Mouse (Mus musculus): ENCODE results near the gene Il2ra. TPM values are rescaled to one million over a fixed set of nuclear protein-coding genes. Genes with fewer than 3 reads are reported as not detected.

The Il2ra gene
- polyA plus RNA-seq, 1 experiment: 0.28 TPM

GRCm38 (mm10) chr2:11727574-11727973, 85.0 kb downstream of the Il2ra start:
- Histone ChIP-seq H3K27me3 (ENCODE audit: control insufficient read depth, insufficient read depth, low read length) (no peaks in the 10 kb centered on the region), H3K4me1 (ENCODE audit: control insufficient read depth, insufficient read depth, low read length) (no peaks in the 10 kb centered on the region), H3K27ac (ENCODE audit: insufficient read depth, low read length) (no peak overlapping the region), H3K4me3 (replicated peaks; ENCODE audit: insufficient read depth, low read depth, low read length) (no peak overlapping the region)
- no peak for DNase-seq
- WGBS: 89% methylated on average over 5 of the region's 5 CpGs
- TF ChIP-seq POLR2A (IDR thresholded peaks at IDR 0.05; ENCODE audit: borderline replicate concordance, insufficient read depth, low read length) (no peak), CTCF (IDR thresholded peaks at IDR 0.05; ENCODE audit: borderline replicate concordance, insufficient read depth, low read depth, low read length) (no peak)

DNA sequence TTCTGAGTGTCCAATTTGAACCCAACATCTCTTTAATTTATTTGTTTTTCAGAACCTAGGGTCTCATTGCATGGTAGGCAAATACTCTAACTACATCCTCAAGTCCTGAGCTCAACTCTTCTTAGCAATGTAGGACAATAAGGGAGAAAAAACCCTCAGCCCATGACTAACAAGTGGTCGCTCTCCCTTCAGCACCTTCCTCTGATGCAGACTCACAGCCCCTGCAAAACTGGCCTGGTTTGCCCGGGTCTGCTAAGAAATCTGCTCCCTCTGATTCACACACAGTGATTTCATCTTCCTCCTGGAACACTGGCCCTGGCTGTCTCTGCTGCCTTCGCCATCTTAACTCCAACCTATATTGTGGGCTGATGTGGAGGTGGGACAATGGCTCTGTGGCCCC, 86.5 kb downstream of the Il2ra start:
- no peaks in the 10 kb centered on the region for H3K4me1 ChIP-seq (ENCODE audit: control insufficient read depth, insufficient read depth, low read length)
- no peak overlapping the region for H3K27ac ChIP-seq (ENCODE audit: insufficient read depth, low read length)
- WGBS: 69% methylated on average over 3 of the region's 3 CpGs
- no peaks in the 10 kb centered on the region for H3K27me3 ChIP-seq (ENCODE audit: control insufficient read depth, insufficient read depth, low read length)
- DNase-seq: no peak
- no peak for TF ChIP-seq POLR2A (IDR thresholded peaks at IDR 0.05; ENCODE audit: borderline replicate concordance, insufficient read depth, low read length)
- TF ChIP-seq CTCF (IDR thresholded peaks at IDR 0.05; ENCODE audit: borderline replicate concordance, insufficient read depth, low read depth, low read length): no peak
- H3K4me3 ChIP-seq (replicated peaks; ENCODE audit: insufficient read depth, low read depth, low read length): no peak overlapping the region

GRCm38 (mm10) chr2:11732978-11733377, 90.4 kb downstream of the Il2ra start:
- 58% methylated on average over 5 of the region's 5 CpGs for WGBS
- Histone ChIP-seq H3K27me3 (ENCODE audit: control insufficient read depth, insufficient read depth, low read length) (no peaks in the 10 kb centered on the region), H3K4me3 (replicated peaks; ENCODE audit: insufficient read depth, low read depth, low read length) (no peak overlapping the region), H3K4me1 (ENCODE audit: control insufficient read depth, insufficient read depth, low read length) (no peaks in the 10 kb centered on the region), H3K27ac (ENCODE audit: insufficient read depth, low read length) (no peak overlapping the region)
- TF ChIP-seq POLR2A (IDR thresholded peaks at IDR 0.05; ENCODE audit: borderline replicate concordance, insufficient read depth, low read length) (no peak), CTCF (IDR thresholded peaks at IDR 0.05; ENCODE audit: borderline replicate concordance, insufficient read depth, low read depth, low read length) (no peak)
- no peak for DNase-seq

GRCm38 (mm10) chr2:11735853-11736252, 93.2 kb downstream of the Il2ra start:
- Histone ChIP-seq H3K4me3 (replicated peaks; ENCODE audit: insufficient read depth, low read depth, low read length) (no peak overlapping the region), H3K27me3 (ENCODE audit: control insufficient read depth, insufficient read depth, low read length) (no peaks in the 10 kb centered on the region), H3K4me1 (ENCODE audit: control insufficient read depth, insufficient read depth, low read length) (no peaks in the 10 kb centered on the region), H3K27ac (ENCODE audit: insufficient read depth, low read length) (no peak overlapping the region)
- TF ChIP-seq CTCF (IDR thresholded peaks at IDR 0.05; ENCODE audit: borderline replicate concordance, insufficient read depth, low read depth, low read length): no peak
- TF ChIP-seq POLR2A (IDR thresholded peaks at IDR 0.05; ENCODE audit: borderline replicate concordance, insufficient read depth, low read length): no peak
- WGBS: 85% methylated on average over 6 of the region's 6 CpGs
- no peak for DNase-seq

- H3K4me3 ChIP-seq (replicated peaks; ENCODE audit: insufficient read depth, low read depth, low read length): no peak overlapping the region
- no peak for DNase-seq
- H3K4me1 ChIP-seq (ENCODE audit: control insufficient read depth, insufficient read depth, low read length): no peaks in the 10 kb centered on the region
- TF ChIP-seq CTCF (IDR thresholded peaks at IDR 0.05; ENCODE audit: borderline replicate concordance, insufficient read depth, low read depth, low read length): no peak
- TF ChIP-seq POLR2A (IDR thresholded peaks at IDR 0.05; ENCODE audit: borderline replicate concordance, insufficient read depth, low read length): no peak
- H3K27me3 ChIP-seq (ENCODE audit: control insufficient read depth, insufficient read depth, low read length): no peaks in the 10 kb centered on the region
- H3K27ac ChIP-seq (ENCODE audit: insufficient read depth, low read length): no peak overlapping the region
- 85% methylated on average over 3 of the region's 3 CpGs for WGBS
Observed at GRCm38 (mm10) chr2:11738794-11739193, 96.2 kb downstream of the Il2ra start.

DNA sequence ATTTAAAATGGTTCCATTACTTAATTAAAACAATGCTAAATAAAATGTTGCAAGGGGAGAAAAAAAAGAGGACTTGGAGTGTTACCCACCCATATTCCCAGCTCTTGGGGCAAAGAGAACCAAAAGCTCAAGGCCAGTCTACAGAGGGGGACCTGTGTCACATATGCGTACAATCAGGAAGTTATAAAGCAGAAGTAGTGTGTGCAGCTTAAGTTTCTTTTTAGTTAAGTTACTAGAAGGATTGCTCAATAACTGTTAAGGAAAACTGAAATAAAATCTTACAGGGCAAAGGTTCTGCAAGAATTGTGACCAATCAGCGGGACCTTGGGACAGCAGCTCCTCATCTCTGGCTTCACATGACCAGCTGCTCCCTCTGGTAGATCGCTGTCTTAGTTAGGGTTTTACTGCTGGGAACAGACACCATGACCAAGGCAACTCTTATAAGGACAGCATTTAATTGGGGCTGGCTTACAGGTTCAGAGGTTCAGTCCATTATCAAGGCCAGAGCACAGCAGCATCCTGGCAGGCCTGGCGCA, 97.0 kb downstream of the Il2ra start:
- Histone ChIP-seq H3K4me3 (replicated peaks; ENCODE audit: insufficient read depth, low read depth, low read length) (no peak overlapping the region), H3K27ac (ENCODE audit: insufficient read depth, low read length) (no peak overlapping the region), H3K27me3 (ENCODE audit: control insufficient read depth, insufficient read depth, low read length) (no peaks in the 10 kb centered on the region), H3K4me1 (ENCODE audit: control insufficient read depth, insufficient read depth, low read length) (no peaks in the 10 kb centered on the region)
- WGBS: 97% methylated on average over 4 of the region's 4 CpGs
- no peak for DNase-seq
- TF ChIP-seq CTCF (IDR thresholded peaks at IDR 0.05; ENCODE audit: borderline replicate concordance, insufficient read depth, low read depth, low read length) (no peak), POLR2A (IDR thresholded peaks at IDR 0.05; ENCODE audit: borderline replicate concordance, insufficient read depth, low read length) (no peak)

Other genes starting within 250 kb of the Il2ra start
- gene Pfkfb3, start 88.7 kb upstream of the Il2ra start, polyA plus RNA-seq (2012; rRNA removed): 33.8 and 38.2 TPM in 2 replicates
- 136 and 137 TPM in 2 replicates for gene Rbm17, start 38.7 kb upstream of the Il2ra start, polyA plus RNA-seq (2012; rRNA removed)
- gene Gm17490, start 16.5 kb upstream of the Il2ra start, polyA plus RNA-seq (2012; rRNA removed): not detected in 2 replicates
- gene Il15ra, start 62.5 kb downstream of the Il2ra start, polyA plus RNA-seq (2012; rRNA removed): 11.1 and 16.5 TPM in 2 replicates
- gene Fbh1, start 134.8 kb downstream of the Il2ra start, polyA plus RNA-seq (2012; rRNA removed): 66.8 and 71.9 TPM in 2 replicates
- 92.5 and 95.3 TPM in 2 replicates for gene Ankrd16, start 135.1 kb downstream of the Il2ra start, polyA plus RNA-seq (2012; rRNA removed)